In genomic region chr17:71268152-71268551, GRCm38 (mm10) we compare ENCODE assay signal across 20 mouse cellular contexts. TPM values are rescaled to one million over a fixed set of nuclear protein-coding genes. Genes with fewer than 3 reads are reported as not detected.
DNase-seq lines count a peak whose midpoint lies in the region; ATAC-seq and TF ChIP-seq lines count a peak whose summit lies in the region.
"Had no signal": no experiment of that assay in that cellular context is flagged by ENCODE, and none has a peak within 500 bp of the region (broad histone marks: within the 10 kb centered on the region; RNA-seq: fewer than 3 reads in every experiment).

No protein-coding gene starts in this region.

- no peak overlapping the region for H3K4me2 ChIP-seq in hindbrain, embryonic 12.5 days (replicated peaks)
- no peak overlapping the region for H3K4me2 ChIP-seq in hindbrain, embryonic 13.5 days
- H3K4me2 ChIP-seq in liver, embryonic 15.5 days = peak overlapping the region; percentile 63
- H3K4me2 ChIP-seq: midbrain, embryonic 12.5 days had no signal

- TF ChIP-seq EP300 in heart, adult 2 months (IDR thresholded peaks at IDR 0.05; ENCODE audit: insufficient read depth, low read depth, low read length) = no peak

- H3K4me3 ChIP-seq in heart, adult 2 months = no peak overlapping the region
- no peak overlapping the region for H3K4me3 ChIP-seq in hindbrain, embryonic 12.5 days
- no peak overlapping the region for H3K4me3 ChIP-seq in hindbrain, embryonic 13.5 days
- peak overlapping the region; percentile 64 for H3K4me3 ChIP-seq in erythroblast, embryonic 14.5 days (replicated peaks)
- peak overlapping the region; percentile 47 for H3K4me3 ChIP-seq in liver, embryonic 15.5 days (replicated peaks)
- H3K4me3 ChIP-seq: midbrain, embryonic 12.5 days had no signal

- no peak for TF ChIP-seq CTCF in heart, adult 2 months (IDR thresholded peaks at IDR 0.05)

- H3K27ac ChIP-seq in heart, adult 2 months = peak overlapping the region; percentile 59
- H3K27ac ChIP-seq in hindbrain, embryonic 12.5 days = no peak overlapping the region
- no peak overlapping the region for H3K27ac ChIP-seq in hindbrain, embryonic 13.5 days
- peak overlapping the region; percentile 92 for H3K27ac ChIP-seq in liver, embryonic 15.5 days (replicated peaks)
- H3K27ac ChIP-seq: hindbrain, postnatal 0 days; midbrain, embryonic 12.5 days had no signal

- intact Hi-C loops in heart, adult 2 months (cut with DNase I) = loop anchor here (1.0 to 5.0 kb wide), 2 partner anchors 18 to 39 kb away; no protein-coding TSS in a partner anchor

- no peaks in the 10 kb centered on the region for H3K9me3 ChIP-seq in hindbrain, embryonic 12.5 days (replicated peaks)
- no peaks in the 10 kb centered on the region for H3K9me3 ChIP-seq in hindbrain, embryonic 13.5 days
- H3K9me3 ChIP-seq in erythroblast, embryonic 14.5 days (ENCODE audit: control insufficient read depth, low read length) = peaks cover 2% of the 10 kb centered on the region; the same call in 1 of the 2 replicates
- H3K9me3 ChIP-seq in liver, embryonic 15.5 days (replicated peaks) = no peaks in the 10 kb centered on the region
- H3K9me3 ChIP-seq: midbrain, embryonic 12.5 days had no signal

- no peak overlapping the region for H3K9ac ChIP-seq in heart, adult 2 months (ENCODE audit: low read depth, low read length)
- H3K9ac ChIP-seq in hindbrain, embryonic 12.5 days = no peak overlapping the region
- no peak overlapping the region for H3K9ac ChIP-seq in hindbrain, embryonic 13.5 days
- peak overlapping the region; percentile 39 for H3K9ac ChIP-seq in liver, embryonic 15.5 days
- H3K9ac ChIP-seq: midbrain, embryonic 12.5 days had no signal

- no peaks in the 10 kb centered on the region for H3K79me2 ChIP-seq in heart, adult 2 months (replicated peaks; ENCODE audit: control insufficient read depth, insufficient read depth, low read length)

- no peak for TF ChIP-seq POLR2A in heart, adult 2 months (IDR thresholded peaks at IDR 0.05; ENCODE audit: insufficient read depth, low read depth, low read length)

- ATAC-seq in hindbrain, embryonic 12.5 days (ENCODE audit: low FRiP score) = 0 out of 2 replicates have a peak, but pooled peaks have one; percentile 38
- no peak for ATAC-seq in hindbrain, embryonic 13.5 days (ENCODE audit: low FRiP score)
- ATAC-seq in liver, embryonic 15.5 days (ENCODE audit: insufficient read depth) = peak; percentile 1; the same call in 1 of the 2 replicates
- ATAC-seq in inflammation-experienced regulatory T-cells, adult 6 months = no peak
- ATAC-seq: forebrain, embryonic 16.5 days; hindbrain, postnatal 0 days had no signal

- 58% methylated on average over 10 of the region's 10 CpGs for WGBS in heart, adult 2 months
- WGBS in hindbrain, embryonic 12.5 days = 84% methylated on average over 10 of the region's 10 CpGs
- WGBS in hindbrain, embryonic 13.5 days = 85% methylated on average over 10 of the region's 10 CpGs
- 46% methylated on average over 10 of the region's 10 CpGs for WGBS in liver, embryonic 15.5 days (ENCODE audit: insufficient replicate concordance)

- DNase-seq in heart, adult 2 months = no peak
- no peak for DNase-seq in heart, adult 8-10 months (ENCODE audit: low spot score)
- no peak for DNase-seq in ovary, adult 18-20 months (ENCODE audit: low spot score)
- DNase-seq: adrenal gland, adult 8-10 months; cerebellum, adult 11-12 months; cerebellum, postnatal 25 days; kidney, adult 2 months; kidney, postnatal 4 days; lung, adult 18-20 months; right cerebral cortex, postnatal 4 days; thymus, postnatal 25 days had no signal

- no peaks in the 10 kb centered on the region for H3K36me3 ChIP-seq in heart, adult 2 months (ENCODE audit: control insufficient read depth, insufficient read depth, low read length)
- H3K36me3 ChIP-seq in hindbrain, embryonic 12.5 days = no peaks in the 10 kb centered on the region
- no peaks in the 10 kb centered on the region for H3K36me3 ChIP-seq in hindbrain, embryonic 13.5 days
- H3K36me3 ChIP-seq in erythroblast, embryonic 14.5 days (ENCODE audit: control insufficient read depth) = peaks cover 77% of the 10 kb centered on the region
- peaks cover 12% of the 10 kb centered on the region for H3K36me3 ChIP-seq in liver, embryonic 15.5 days (replicated peaks)
- H3K36me3 ChIP-seq: midbrain, embryonic 12.5 days had no signal

- H3K4me1 ChIP-seq in heart, adult 2 months (ENCODE audit: control insufficient read depth, insufficient read depth, low read length) = peaks cover 3% of the 10 kb centered on the region; the same call in 1 of the 2 replicates
- no peaks in the 10 kb centered on the region for H3K4me1 ChIP-seq in hindbrain, embryonic 12.5 days
- no peaks in the 10 kb centered on the region for H3K4me1 ChIP-seq in hindbrain, embryonic 13.5 days (replicated peaks)
- H3K4me1 ChIP-seq in erythroblast, embryonic 14.5 days (ENCODE audit: control insufficient read depth) = peaks cover 90% of the 10 kb centered on the region
- H3K4me1 ChIP-seq in liver, embryonic 15.5 days (replicated peaks) = peaks cover 83% of the 10 kb centered on the region

- no peaks in the 10 kb centered on the region for H3K27me3 ChIP-seq in heart, adult 2 months (ENCODE audit: control insufficient read depth, insufficient read depth, low read length)
- no peaks in the 10 kb centered on the region for H3K27me3 ChIP-seq in hindbrain, embryonic 12.5 days
- H3K27me3 ChIP-seq in hindbrain, embryonic 13.5 days = no peaks in the 10 kb centered on the region
- H3K27me3 ChIP-seq in erythroblast, embryonic 14.5 days (ENCODE audit: control insufficient read depth) = no peaks in the 10 kb centered on the region
- H3K27me3 ChIP-seq in liver, embryonic 15.5 days = no peaks in the 10 kb centered on the region
- H3K27me3 ChIP-seq: CH12.LX; midbrain, embryonic 12.5 days had no signal

RNA-seq across cellular contexts. Expression of gene Emilin2, which starts 43.6 kb away (rescaled TPM):
- 10 to 100 TPM; 43.3 to 43.5 TPM for total RNA-seq in heart, adult 2 months (2021)
- 37.2 and 39.3 TPM in 2 replicates for polyA plus RNA-seq in heart, adult 2 months (2012; rRNA removed)
- 10 to 100 TPM; 25.3 to 46.2 (median 41.1) TPM for total RNA-seq in heart, adult 8-10 months (2022)
- 9.5 and 9.6 TPM in 2 replicates for polyA plus RNA-seq in hindbrain, embryonic 12.5 days (2016; fragmentation: Nextera tagmentation; extraction: Ambion mirVana)
- polyA plus RNA-seq in hindbrain, embryonic 13.5 days (2015; fragmentation: Nextera tagmentation; extraction: Ambion mirVana) = 2.2 and 2.9 TPM in 2 replicates
- 21.3 and 32.0 TPM in 2 replicates for polyA plus RNA-seq in erythroblast, embryonic 14.5 days (2012)
- 23.9 and 29.7 TPM in 2 replicates for polyA plus RNA-seq in liver, embryonic 15.5 days (2015; fragmentation: Nextera tagmentation; extraction: Ambion mirVana)
- polyA plus RNA-seq in inflammation-experienced regulatory T-cells, adult 6 months (2017; shearing (Covaris generic)) = under 1 TPM; 0.08 to 0.21 (median 0.15) TPM

Comparison
In these comparisons a context has a peak if more than half of its experiments do, and no peak if none do; other contexts are left out.
1. ATAC-seq: peak in hindbrain, embryonic 12.5 days (single experiment) and liver, embryonic 15.5 days (single experiment); none in hindbrain, embryonic 13.5 days (single experiment) and inflammation-experienced regulatory T-cells, adult 6 months (single experiment).
2. H3K27ac ChIP-seq: peak in heart, adult 2 months (single experiment) and liver, embryonic 15.5 days (single experiment); none in hindbrain, embryonic 12.5 days (single experiment) and hindbrain, embryonic 13.5 days (single experiment).
3. H3K4me3 ChIP-seq: peak in erythroblast, embryonic 14.5 days (single experiment) and liver, embryonic 15.5 days (single experiment); none in heart, adult 2 months (single experiment), hindbrain, embryonic 12.5 days (single experiment) and hindbrain, embryonic 13.5 days (single experiment).